Mouse (Mus musculus) small intestine, adult 2 months (tissue): Measurements from ENCODE around the gene Mafb. TPM values are rescaled to one million over a fixed set of nuclear protein-coding genes. Genes with fewer than 3 reads are reported as not detected.

ENCODE experiments used
- H3K27ac ChIP-seq: fragments of 200-500 bp; 2 replicates; pipeline ENCODE4 v1.5.1; 2012; ENCODE audit warnings: low read depth, low read length, control low read depth, inconsistent platforms; ENCODE audit not compliant: insufficient read depth
- H3K27me3 ChIP-seq: fragments of 200-500 bp; 2 replicates; pipeline ENCODE4 v1.6.1; 2012; ENCODE audit warnings: mild to moderate bottlenecking, moderate library complexity, low read length, inconsistent platforms; ENCODE audit not compliant: control insufficient read depth, insufficient read depth
- H3K36me3 ChIP-seq: fragments of 200-500 bp; 2 replicates; pipeline ENCODE4 v1.6.1; 2012; ENCODE audit warnings: mild to moderate bottlenecking, low read length, control low read depth, inconsistent platforms; ENCODE audit not compliant: control insufficient read depth, insufficient read depth
- H3K4me1 ChIP-seq: fragments of 200-500 bp; 2 replicates; pipeline ENCODE4 v1.6.1; 2012; ENCODE audit warnings: low read length, inconsistent platforms, mixed read lengths; ENCODE audit not compliant: control insufficient read depth, insufficient read depth, insufficient read length
- H3K4me3 ChIP-seq: fragments of 200-500 bp; 2 replicates; pipeline ENCODE4 v1.5.1; 2012; ENCODE audit warnings: low read depth, mild to moderate bottlenecking, control low read depth, inconsistent platforms, low read length, moderate library complexity
- CTCF ChIP-seq: fragments of 200-500 bp; IDR thresholded peaks from 2 replicates; pipeline ENCODE4 v1.5.1; 2012; ENCODE audit warnings: low read depth, mild to moderate bottlenecking, control low read depth, inconsistent platforms, low read length, moderate library complexity, mixed read lengths; ENCODE audit not compliant: insufficient replicate concordance, insufficient read length; ENCODE audit errors: extremely low read depth
- POLR2A ChIP-seq: fragments of 200-500 bp; IDR thresholded peaks from 2 replicates; pipeline ENCODE4 v1.6.1; 2012; ENCODE audit warnings: low read depth, mild to moderate bottlenecking, control low read depth, inconsistent platforms, low read length, moderate library complexity
- WGBS: fragments of 180-500 bp; shearing (Covaris S2); methylation state at CpG from one replicate; pipeline ENCODE4 v1.1.7; 2018; 5-methylcytosine and 5-hydroxymethylcytosine counted together
- polyA plus RNA-seq: library from polyadenylated mRNA; depleted of rRNA; stranded (reverse); fragments of >200 nt; gene quantifications from 2 replicates; pipeline ENCODE4 v1.2.3, GENCODE M21; 2012; rRNA removed

Gene Mafb
- polyA plus RNA-seq = 33.5 and 65.6 TPM in 2 replicates

DNA sequence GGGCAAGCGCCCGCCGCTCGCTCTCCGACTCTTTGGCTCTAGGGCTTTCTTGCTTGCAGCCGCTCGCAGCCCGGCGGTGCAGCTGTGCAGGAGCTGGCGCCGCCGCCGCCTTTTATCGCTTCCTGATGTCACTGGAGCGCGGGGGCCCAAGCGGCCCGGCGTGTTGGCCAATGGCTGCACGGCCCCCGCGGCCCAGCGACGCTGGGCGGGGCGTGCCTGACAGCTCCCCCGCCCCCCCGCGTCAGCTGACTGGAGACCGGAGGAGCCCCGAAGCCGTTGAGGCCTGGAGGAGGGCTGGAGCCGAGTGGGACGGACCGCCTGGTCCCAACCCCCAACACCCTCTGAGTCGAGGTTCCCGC is at the start of gene Mafb:
Mafb (minus strand) TSS at position 86 of the 359 bp plus-strand sequence.
- WGBS = under 1% methylated on average over 36 of the region's 37 CpGs
- TF ChIP-seq CTCF (no peak), POLR2A (peak; percentile 100)
- H3K36me3 ChIP-seq = peaks cover 10% of the 10 kb centered on the region
- H3K27me3 ChIP-seq = peaks cover 54% of the 10 kb centered on the region
- peaks cover 2% of the 10 kb centered on the region; the same call in 1 of the 2 replicates for H3K4me1 ChIP-seq
- H3K4me3 ChIP-seq = peak within 1 kb of the TSS; percentile 81
- peak within 1 kb of the TSS; percentile 70 for H3K27ac ChIP-seq

DNA sequence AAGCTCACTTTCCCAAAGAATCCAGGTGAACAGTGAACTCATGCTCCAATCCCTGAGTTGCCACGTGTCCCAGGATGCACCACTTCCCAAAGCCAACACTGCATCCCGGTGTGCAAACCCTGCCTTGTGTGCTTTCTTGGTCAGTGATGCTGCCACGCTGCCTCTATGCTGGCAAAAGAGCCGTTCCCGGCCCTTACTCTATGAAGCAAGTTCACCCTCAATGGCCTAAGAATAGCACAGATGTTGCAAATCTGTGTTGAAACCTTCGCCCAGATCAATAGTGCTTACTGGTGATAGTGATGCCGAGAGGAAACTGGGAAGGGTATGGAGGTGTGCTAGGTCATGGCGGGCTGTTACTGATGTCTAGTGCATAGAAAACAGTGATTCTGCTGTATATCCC is 48.3 kb upstream of the Mafb start:
- no peak for TF ChIP-seq POLR2A
- TF ChIP-seq CTCF = no peak
- WGBS = 77% methylated on average over 8 of the region's 8 CpGs
- Histone ChIP-seq H3K4me1 (no peaks in the 10 kb centered on the region), H3K4me3 (no peak overlapping the region), H3K27ac (no peak overlapping the region), H3K27me3 (no peaks in the 10 kb centered on the region), H3K36me3 (no peaks in the 10 kb centered on the region)

DNA sequence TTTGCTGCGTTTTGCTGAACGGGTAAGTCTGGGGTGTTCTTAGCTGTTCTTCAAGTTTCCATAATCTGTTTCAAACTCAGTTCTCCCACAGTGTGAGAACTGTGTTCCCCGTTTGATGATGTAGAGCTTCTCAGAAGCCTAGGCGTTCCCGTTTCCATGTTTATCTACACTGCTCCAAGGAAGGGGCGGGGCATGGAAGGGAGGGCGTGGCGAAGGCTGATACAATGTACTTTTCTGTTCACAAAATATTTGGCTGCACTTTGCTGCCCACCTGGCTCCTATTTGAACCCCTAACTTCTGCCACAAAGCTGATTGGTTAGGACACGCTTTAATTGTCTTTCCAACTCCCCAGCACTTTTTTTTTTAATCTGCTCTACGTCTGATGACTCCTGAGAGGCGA is 47.9 kb upstream of the Mafb start:
- no peaks in the 10 kb centered on the region for H3K4me1 ChIP-seq
- H3K27me3 ChIP-seq = no peaks in the 10 kb centered on the region
- H3K36me3 ChIP-seq = no peaks in the 10 kb centered on the region
- WGBS = 71% methylated on average over 11 of the region's 11 CpGs
- no peak overlapping the region for H3K4me3 ChIP-seq
- TF ChIP-seq POLR2A (no peak), CTCF (no peak)
- H3K27ac ChIP-seq = no peak overlapping the region

DNA sequence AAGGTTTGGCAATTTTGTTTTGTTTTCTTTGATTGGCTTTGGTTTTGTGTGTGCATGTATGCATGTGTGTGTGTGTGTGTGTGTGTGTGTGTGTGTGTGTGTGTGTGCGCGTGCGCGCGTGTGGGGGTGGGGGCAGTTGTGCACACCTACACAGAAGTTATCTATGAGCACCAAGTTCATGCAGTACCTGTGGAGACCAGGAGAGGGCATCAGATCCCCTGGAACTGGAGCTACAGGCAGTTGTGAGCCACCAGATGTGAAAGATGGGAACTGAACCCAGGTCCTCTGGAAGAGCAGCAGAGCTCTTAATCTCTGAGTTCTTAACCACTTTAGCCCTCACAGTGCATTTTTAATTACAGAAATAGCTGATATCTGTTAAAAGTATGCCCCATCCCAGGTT is 47.1 kb upstream of the Mafb start:
- no peaks in the 10 kb centered on the region for H3K36me3 ChIP-seq
- WGBS = 96% methylated on average over 5 of the region's 5 CpGs
- no peak overlapping the region for H3K27ac ChIP-seq
- no peaks in the 10 kb centered on the region for H3K27me3 ChIP-seq
- no peak overlapping the region for H3K4me3 ChIP-seq
- TF ChIP-seq POLR2A = no peak
- peak; percentile 18; the same call in 1 of the 2 replicates for TF ChIP-seq CTCF
- no peaks in the 10 kb centered on the region for H3K4me1 ChIP-seq

DNA sequence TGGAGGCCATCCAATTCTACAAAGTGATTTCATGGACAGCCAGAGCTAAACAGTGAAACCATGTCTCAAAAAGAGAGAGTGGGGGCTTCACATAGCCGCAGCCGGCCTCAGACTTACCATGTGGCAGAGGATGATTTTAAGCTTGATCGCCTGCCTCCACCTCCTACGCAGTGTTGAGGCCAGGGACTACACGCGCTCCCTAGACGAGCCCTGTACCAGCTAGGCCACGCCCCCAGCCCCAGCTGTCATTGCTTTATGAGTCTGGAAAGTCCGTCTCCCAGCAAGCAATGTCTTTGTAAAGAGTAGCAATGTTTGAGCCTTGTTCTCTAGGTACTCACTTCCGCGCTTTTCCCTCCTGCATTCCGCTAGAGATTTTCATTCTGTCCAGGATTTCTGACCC is 46.2 kb upstream of the Mafb start:
- Histone ChIP-seq H3K4me1 (no peaks in the 10 kb centered on the region), H3K4me3 (no peak overlapping the region), H3K27ac (no peak overlapping the region), H3K27me3 (no peaks in the 10 kb centered on the region), H3K36me3 (no peaks in the 10 kb centered on the region)
- no peak for TF ChIP-seq POLR2A
- WGBS = 56% methylated on average over 12 of the region's 12 CpGs

DNA sequence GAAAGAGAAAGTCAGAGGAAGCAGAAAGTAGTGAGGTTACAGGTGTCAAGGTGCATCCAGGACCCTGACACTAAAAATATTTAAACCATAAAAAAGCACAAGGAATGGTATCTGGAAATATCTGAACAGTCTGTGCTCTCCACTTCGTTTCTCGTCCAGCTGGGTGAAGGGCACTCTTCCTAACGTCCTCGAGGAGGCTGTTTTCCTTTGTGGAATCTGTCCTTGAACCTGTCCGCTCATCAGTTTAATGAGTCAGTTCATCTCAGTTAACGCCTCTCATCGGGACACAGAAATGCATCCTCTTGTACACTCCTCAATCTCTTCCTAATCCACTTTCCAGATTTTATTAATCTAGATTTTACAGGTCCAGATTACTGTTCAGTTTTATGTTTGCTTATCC is 44.6 kb upstream of the Mafb start:
- 53% methylated on average over 7 of the region's 7 CpGs for WGBS
- no peak for TF ChIP-seq CTCF
- no peak for TF ChIP-seq POLR2A
- Histone ChIP-seq H3K4me3 (no peak overlapping the region), H3K4me1 (no peaks in the 10 kb centered on the region), H3K36me3 (no peaks in the 10 kb centered on the region), H3K27ac (no peak overlapping the region), H3K27me3 (no peaks in the 10 kb centered on the region)

DNA sequence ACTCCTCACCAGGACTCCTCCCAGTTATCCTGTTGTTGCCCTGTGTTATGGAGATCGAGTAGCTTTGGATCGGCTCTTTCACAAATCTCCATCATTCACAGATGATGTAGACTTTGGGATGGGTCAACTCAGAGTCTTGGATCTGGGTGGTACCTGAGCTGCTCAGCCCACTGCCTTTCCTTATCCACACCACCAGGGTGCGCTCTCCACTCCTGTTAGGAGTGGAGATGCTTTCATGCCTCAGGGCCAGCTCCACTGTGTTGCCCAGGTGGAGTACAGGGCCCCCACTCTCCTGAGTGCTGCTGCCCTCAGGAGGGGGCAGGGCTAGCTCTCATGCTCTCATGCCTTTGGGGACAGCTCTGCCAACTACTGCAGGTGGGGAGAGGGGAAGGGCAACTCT is 40.9 kb upstream of the Mafb start:
- Histone ChIP-seq H3K4me1 (no peaks in the 10 kb centered on the region), H3K36me3 (no peaks in the 10 kb centered on the region), H3K27me3 (no peaks in the 10 kb centered on the region), H3K4me3 (no peak overlapping the region), H3K27ac (no peak overlapping the region)
- 84% methylated on average over 3 of the region's 3 CpGs for WGBS
- TF ChIP-seq CTCF (no peak), POLR2A (no peak)

DNA sequence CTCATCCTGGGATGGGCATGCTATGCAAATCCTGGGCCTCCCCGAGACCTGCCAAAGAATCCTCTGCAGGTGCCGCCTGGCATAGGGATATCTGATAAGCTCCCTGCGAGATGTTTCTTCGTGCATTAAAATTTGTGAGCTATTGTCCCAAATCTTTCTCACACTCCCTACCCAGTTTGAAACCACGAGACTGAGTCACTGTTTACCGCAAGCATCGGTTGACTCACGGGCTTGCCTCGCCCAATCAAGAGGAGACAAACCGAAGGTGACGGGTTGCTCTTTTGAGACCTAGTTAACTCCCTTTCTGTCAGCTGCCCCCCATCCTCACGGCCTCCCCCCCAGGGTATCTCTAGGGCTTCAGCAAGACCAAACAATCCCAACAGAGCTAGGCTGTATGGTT is 30.9 kb upstream of the Mafb start:
- 64% methylated on average over 12 of the region's 12 CpGs for WGBS
- TF ChIP-seq CTCF (no peak), POLR2A (no peak)
- H3K4me3 ChIP-seq = no peak overlapping the region
- no peaks in the 10 kb centered on the region for H3K27me3 ChIP-seq
- H3K4me1 ChIP-seq = no peaks in the 10 kb centered on the region
- H3K27ac ChIP-seq = no peak overlapping the region
- H3K36me3 ChIP-seq = no peaks in the 10 kb centered on the region
